Mouse (Mus musculus) central nervous system, embryonic 18 days (tissue): ENCODE measurements around the gene Dlst. TPM values are rescaled to one million over a fixed set of nuclear protein-coding genes. Genes with fewer than 3 reads are reported as not detected.

Source experiments
- polyA plus RNA-seq: library from polyadenylated mRNA; depleted of rRNA; stranded (reverse); fragments of >200 nt; gene quantifications from 2 replicates; pipeline ENCODE4 v1.2.3, GENCODE M21; 2012; rRNA removed

Gene Dlst
- 147 and 152 TPM in 2 replicates for polyA plus RNA-seq

DNA sequence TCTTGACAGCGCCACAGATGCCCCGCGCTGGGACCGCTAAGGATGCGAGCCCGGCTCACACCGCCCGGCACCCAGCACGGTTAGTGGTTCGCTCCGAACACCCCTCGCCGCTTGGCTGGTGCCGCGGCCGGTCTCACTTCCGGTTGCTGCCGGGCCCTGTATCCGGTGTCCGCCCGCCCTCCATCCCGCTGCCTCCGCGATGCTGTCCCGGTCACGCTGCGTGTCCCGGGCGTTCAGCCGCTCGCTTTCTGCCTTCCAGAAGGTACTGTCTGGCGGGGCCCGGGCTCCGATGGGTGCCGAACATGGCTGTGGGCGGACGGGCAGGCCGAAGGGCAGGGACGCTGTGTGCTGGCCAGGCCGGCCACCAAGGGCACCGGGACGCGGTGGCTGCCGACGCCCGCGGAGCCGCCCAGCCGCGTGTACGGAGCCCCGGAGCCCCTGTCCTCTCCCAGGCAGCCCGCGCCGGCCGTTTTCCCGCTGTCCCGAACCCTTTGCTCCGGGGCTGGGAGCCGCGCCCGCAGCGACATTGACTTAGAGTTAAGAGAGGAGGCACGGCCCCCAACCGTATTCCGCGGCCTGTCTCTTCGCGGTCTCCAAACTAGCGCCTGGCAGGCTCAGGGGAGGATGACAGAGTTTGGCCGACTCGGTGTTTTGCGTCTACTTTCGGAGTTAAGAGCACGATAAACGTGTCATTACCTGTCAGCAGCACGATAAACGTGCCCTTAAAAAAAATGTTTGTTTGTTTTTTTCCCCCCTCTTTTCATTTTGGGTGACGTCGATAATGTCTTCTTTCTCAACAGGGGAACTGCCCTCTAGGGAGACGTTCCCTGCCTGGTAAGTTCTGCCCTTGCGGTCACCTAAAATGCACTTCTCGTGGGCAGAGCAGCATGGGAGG, at the start of gene Dlst, which contains the start of gene Prox2:
Gene Dlst (plus strand): TSS at position 136 of the 895 bp plus-strand sequence.
Gene Prox2 (minus strand): TSS at position 62 of the 895 bp plus-strand sequence.

DNA sequence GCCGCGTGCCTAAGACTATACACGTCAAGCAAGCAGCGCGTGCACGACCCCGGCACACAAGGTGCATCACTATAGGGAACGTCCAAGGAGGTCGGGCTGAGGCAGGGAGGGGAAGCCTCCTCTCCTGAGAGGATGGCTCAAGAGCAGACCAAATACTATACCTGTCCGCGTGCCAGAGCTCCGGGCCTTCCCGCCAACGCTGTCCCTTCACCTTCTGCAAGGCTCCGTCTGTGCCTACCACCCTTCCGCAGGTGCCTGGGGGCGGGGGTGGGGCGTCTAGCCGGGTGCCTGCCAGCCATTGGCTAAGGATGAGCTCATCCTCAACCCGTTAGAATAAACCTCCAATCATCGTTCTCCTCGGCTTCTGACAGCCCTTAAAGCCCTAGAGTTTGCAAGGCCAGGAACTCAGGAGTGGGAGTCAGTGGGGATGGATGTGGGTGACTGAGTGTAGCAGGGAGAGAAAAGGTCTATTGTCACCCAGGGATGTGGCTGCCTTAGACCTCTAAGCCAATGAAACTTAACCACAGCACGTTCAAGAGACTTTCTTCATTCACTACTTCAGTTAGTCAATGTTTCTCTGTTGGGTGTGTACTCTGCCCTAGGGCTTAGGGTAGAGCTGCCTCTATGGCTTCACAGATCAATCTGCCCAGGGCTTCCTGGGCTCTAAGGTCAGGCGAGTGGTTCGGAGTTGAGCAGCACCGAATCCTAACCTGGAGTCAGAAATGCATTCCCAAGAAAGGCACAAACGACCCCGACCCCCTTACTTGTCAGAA, 40.6 kb downstream of the Dlst start, which contains the start of gene Rps6kl1:
Gene Rps6kl1 (minus strand): TSS at position 263 of the 773 bp plus-strand sequence.

DNA sequence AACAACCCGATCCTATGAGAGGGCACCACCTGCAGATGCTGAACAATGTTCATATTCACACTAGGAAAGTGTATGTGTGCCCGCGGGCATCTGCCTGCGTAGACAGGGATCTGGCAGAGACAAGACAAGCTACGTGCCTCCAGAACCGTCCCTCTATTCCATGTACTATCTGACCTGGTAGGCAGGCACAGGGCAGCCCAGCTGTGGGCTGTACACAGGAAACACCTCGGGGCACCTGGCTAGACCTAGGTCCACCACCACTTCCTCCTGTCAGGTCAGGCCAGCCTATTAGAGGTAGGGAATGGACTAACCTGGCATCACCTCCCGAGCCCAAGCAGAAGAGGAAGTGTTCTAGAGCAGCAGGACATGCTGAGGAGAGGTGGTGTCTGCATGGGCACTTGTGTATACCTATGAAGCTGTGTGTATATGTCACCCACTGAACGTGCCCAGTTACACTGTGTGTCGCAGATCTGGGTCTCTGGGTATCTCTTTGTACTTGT, 67.2 kb downstream of the Dlst start, which contains the start of gene Pgf:
Gene Pgf (minus strand): TSS at position 51 of the 500 bp plus-strand sequence.

Other genes with a start within 250 kb of the Dlst start
- gene Ltbp2, start 234.3 kb upstream of the Dlst start, polyA plus RNA-seq: 1.0 TPM in 2 replicates
- 93.3 and 97.5 TPM in 2 replicates for gene Fcf1, start 139.9 kb upstream of the Dlst start, polyA plus RNA-seq
- 62.2 and 63.4 TPM in 2 replicates for gene Arel1, start 139.9 kb upstream of the Dlst start, polyA plus RNA-seq
- gene Ylpm1, start 114.5 kb upstream of the Dlst start, polyA plus RNA-seq: 53.1 and 53.3 TPM in 2 replicates
- gene Prox2, start 74 bp upstream of the Dlst start, polyA plus RNA-seq: 0.43 and 0.62 TPM in 2 replicates
- gene Rps6kl1, start 40.4 kb downstream of the Dlst start, polyA plus RNA-seq: 40.5 and 43.5 TPM in 2 replicates
- 5.6 and 5.8 TPM in 2 replicates for gene Pgf, start 67.0 kb downstream of the Dlst start, polyA plus RNA-seq
- gene Eif2b2, start 108.6 kb downstream of the Dlst start, polyA plus RNA-seq: 95.8 and 103 TPM in 2 replicates
- 11.5 and 11.7 TPM in 2 replicates for gene Mlh3, start 159.8 kb downstream of the Dlst start, polyA plus RNA-seq
- 30.6 and 40.3 TPM in 2 replicates for gene Acyp1, start 177.6 kb downstream of the Dlst start, polyA plus RNA-seq
- 0.80 and 0.91 TPM in 2 replicates for gene Zc2hc1c, start 177.8 kb downstream of the Dlst start, polyA plus RNA-seq
- 27.3 and 29.3 TPM in 2 replicates for gene Nek9, start 228.5 kb downstream of the Dlst start, polyA plus RNA-seq